ENCODE assay signal across 10 mouse cellular contexts in genomic region chr7:6344124-6344523, GRCm38 (mm10). TPM values are rescaled to one million over a fixed set of nuclear protein-coding genes. Genes with fewer than 3 reads are reported as not detected.
DNase-seq lines count a peak whose midpoint lies in the region; ATAC-seq and TF ChIP-seq lines count a peak whose summit lies in the region.
"Had no signal": no experiment of that assay in that cellular context is flagged by ENCODE, and none has a peak within 500 bp of the region (broad histone marks: within the 10 kb centered on the region; RNA-seq: fewer than 3 reads in every experiment).

No protein-coding gene starts in this region.

- H3K9ac ChIP-seq in heart, embryonic 11.5 days (ENCODE audit: low read depth, low read length) = no peak overlapping the region
- no peak overlapping the region for H3K9ac ChIP-seq in hindbrain, embryonic 11.5 days (ENCODE audit: low read depth, low read length)
- no peak overlapping the region; the same call in 1 of the 2 replicates for H3K9ac ChIP-seq in liver, postnatal 0 days (replicated peaks)

- H3K9me3 ChIP-seq in heart, embryonic 11.5 days (replicated peaks; ENCODE audit: control insufficient read depth, low read length) = no peaks in the 10 kb centered on the region
- H3K9me3 ChIP-seq in hindbrain, embryonic 11.5 days (ENCODE audit: control insufficient read depth, low read length) = no peaks in the 10 kb centered on the region
- no peaks in the 10 kb centered on the region for H3K9me3 ChIP-seq in liver, postnatal 0 days (ENCODE audit: low read length)
- H3K9me3 ChIP-seq: megakaryocyte, embryonic 14.5 days had no signal

- no peak for TF ChIP-seq CTCF in liver, postnatal 0 days (IDR thresholded peaks at IDR 0.05; ENCODE audit: low read depth)

- H3K36me3 ChIP-seq in heart, embryonic 11.5 days (ENCODE audit: control insufficient read depth, insufficient read depth, low read length) = no peaks in the 10 kb centered on the region
- no peaks in the 10 kb centered on the region for H3K36me3 ChIP-seq in hindbrain, embryonic 11.5 days (ENCODE audit: control insufficient read depth, insufficient read depth, low read length)
- H3K36me3 ChIP-seq in liver, postnatal 0 days (replicated peaks; ENCODE audit: insufficient read depth, low read length) = no peaks in the 10 kb centered on the region

- no peak overlapping the region for H3K27ac ChIP-seq in heart, embryonic 11.5 days (ENCODE audit: low read depth, low read length)
- H3K27ac ChIP-seq in hindbrain, embryonic 11.5 days (ENCODE audit: low read depth, low read length) = no peak overlapping the region
- H3K27ac ChIP-seq in liver, postnatal 0 days (ENCODE audit: low read depth) = no peak overlapping the region

- no peaks in the 10 kb centered on the region for H3K27me3 ChIP-seq in heart, embryonic 11.5 days (ENCODE audit: control insufficient read depth, insufficient read depth, low read length)
- no peaks in the 10 kb centered on the region for H3K27me3 ChIP-seq in hindbrain, embryonic 11.5 days (ENCODE audit: control insufficient read depth, insufficient read depth, low read length)
- H3K27me3 ChIP-seq in liver, postnatal 0 days (ENCODE audit: insufficient read depth, low read length) = no peaks in the 10 kb centered on the region

- DNase-seq in heart, adult 8-10 months (ENCODE audit: low spot score) = no peak
- peak; percentile 20 for DNase-seq in brain, adult 2 months (ENCODE audit: low read depth, low spot score)
- DNase-seq in hindbrain, embryonic 11.5 days (ENCODE audit: low spot score) = no peak
- no peak for DNase-seq in liver, postnatal 0 days
- DNase-seq in adrenal gland, postnatal 25 days = no peak
- no peak for DNase-seq in thymus, postnatal 4 days
- no peak for DNase-seq in left cerebral cortex, postnatal 25 days (ENCODE audit: low spot score in 2 of 2)

- no peak for TF ChIP-seq EP300 in liver, postnatal 0 days (IDR thresholded peaks at IDR 0.05; ENCODE audit: low read depth)

- no peaks in the 10 kb centered on the region for H3K4me1 ChIP-seq in heart, embryonic 11.5 days (ENCODE audit: control insufficient read depth, insufficient read depth, low read length)
- no peaks in the 10 kb centered on the region for H3K4me1 ChIP-seq in hindbrain, embryonic 11.5 days (replicated peaks; ENCODE audit: control insufficient read depth, insufficient read depth, low read length)
- 0 out of 2 replicates have a peak, but pooled peaks cover 7% of the 10 kb centered on the region for H3K4me1 ChIP-seq in liver, postnatal 0 days (ENCODE audit: insufficient read depth)

- peak overlapping the region; percentile 69 for H3K4me3 ChIP-seq in heart, embryonic 11.5 days (ENCODE audit: low read depth, low read length)
- H3K4me3 ChIP-seq in hindbrain, embryonic 11.5 days (ENCODE audit: low read depth, low read length) = peak overlapping the region; percentile 62
- H3K4me3 ChIP-seq in liver, postnatal 0 days (ENCODE audit: low read depth, low read length) = peak overlapping the region; percentile 59

- WGBS in heart, embryonic 11.5 days (ENCODE audit: insufficient replicate concordance) = 33% methylated on average over 10 of the region's 10 CpGs
- 34% methylated on average over 10 of the region's 10 CpGs for WGBS in hindbrain, embryonic 11.5 days
- WGBS in liver, postnatal 0 days (ENCODE audit: insufficient replicate concordance) = 35% methylated on average over 10 of the region's 10 CpGs

- no peak for ATAC-seq in heart, embryonic 11.5 days (replicated peaks; ENCODE audit: insufficient number of reproducible peaks, low FRiP score, low TSS enrichment)
- ATAC-seq in hindbrain, embryonic 11.5 days (ENCODE audit: low FRiP score) = peak; percentile 44
- ATAC-seq in liver, postnatal 0 days = no peak

- H3K4me2 ChIP-seq in heart, embryonic 11.5 days = peak overlapping the region; percentile 63
- peak overlapping the region; percentile 38 for H3K4me2 ChIP-seq in hindbrain, embryonic 11.5 days (replicated peaks; ENCODE audit: low read depth, low read length)
- peak overlapping the region; percentile 78 for H3K4me2 ChIP-seq in liver, postnatal 0 days (ENCODE audit: low read depth, low read length)

- intact Hi-C loops in left cerebral cortex, postnatal 25 days (cut with DNase I) = loop anchor here (2.0 kb wide), 1 partner anchor 13 kb away; the partner anchor contains the start of gene Zfp583

RNA-seq across cellular contexts. Expression of gene Gm3854, which starts 0.6 kb away (rescaled TPM):
- 1.1 and 2.4 TPM in 2 replicates for polyA plus RNA-seq in heart, embryonic 11.5 days (2014; fragmentation: Nextera tagmentation; extraction: Ambion mirVana)
- total RNA-seq in heart, adult 8-10 months (2022) = under 1 TPM; 0.17 to 0.44 (median 0.32) TPM
- polyA plus RNA-seq in hindbrain, embryonic 11.5 days (2014; fragmentation: Nextera tagmentation; extraction: Ambion mirVana) = 2.5 and 3.7 TPM in 2 replicates
- polyA plus RNA-seq in liver, postnatal 0 days (2015; fragmentation: Nextera tagmentation; extraction: Ambion mirVana) = 0.06 TPM in 1 of 2 replicates, not detected in the other
- 0.62 and 0.94 TPM in 2 replicates for total RNA-seq in adrenal gland, postnatal 25 days (2021)
- 1 to 10 TPM; 5.2 to 7.3 TPM for total RNA-seq in left cerebral cortex, postnatal 25 days (2021)

RNA-seq across cellular contexts. Expression of gene Zfp583, which starts 13.0 kb away (rescaled TPM):
- polyA plus RNA-seq in heart, embryonic 11.5 days (2014; fragmentation: Nextera tagmentation; extraction: Ambion mirVana) = 4.4 and 5.1 TPM in 2 replicates
- total RNA-seq in heart, adult 8-10 months (2022) = 1 to 10 TPM; 1.7 to 3.2 (median 1.9) TPM
- 8.5 and 10.3 TPM in 2 replicates for polyA plus RNA-seq in hindbrain, embryonic 11.5 days (2014; fragmentation: Nextera tagmentation; extraction: Ambion mirVana)
- polyA plus RNA-seq in liver, postnatal 0 days (2015; fragmentation: Nextera tagmentation; extraction: Ambion mirVana) = 0.36 and 0.41 TPM in 2 replicates
- 2.9 and 3.9 TPM in 2 replicates for total RNA-seq in adrenal gland, postnatal 25 days (2021)
- 10 to 100 TPM; 10.8 to 12.4 TPM for total RNA-seq in left cerebral cortex, postnatal 25 days (2021)

RNA-seq across cellular contexts. Expression of gene Zfp78, which starts 19.0 kb away (rescaled TPM):
- 1.5 and 2.0 TPM in 2 replicates for polyA plus RNA-seq in heart, embryonic 11.5 days (2014; fragmentation: Nextera tagmentation; extraction: Ambion mirVana)
- 1 to 10 TPM; 2.2 to 3.8 (median 2.9) TPM for total RNA-seq in heart, adult 8-10 months (2022)
- polyA plus RNA-seq in hindbrain, embryonic 11.5 days (2014; fragmentation: Nextera tagmentation; extraction: Ambion mirVana) = 3.4 and 3.5 TPM in 2 replicates
- polyA plus RNA-seq in liver, postnatal 0 days (2015; fragmentation: Nextera tagmentation; extraction: Ambion mirVana) = 0.25 and 0.46 TPM in 2 replicates
- 3.6 and 4.7 TPM in 2 replicates for total RNA-seq in adrenal gland, postnatal 25 days (2021)
- 1 to 10 TPM; 3.9 to 4.6 TPM for total RNA-seq in left cerebral cortex, postnatal 25 days (2021)

RNA-seq across cellular contexts. Expression of gene Zfp28, which starts 39.0 kb away (rescaled TPM):
- 8.0 and 8.5 TPM in 2 replicates for polyA plus RNA-seq in heart, embryonic 11.5 days (2014; fragmentation: Nextera tagmentation; extraction: Ambion mirVana)
- total RNA-seq in heart, adult 8-10 months (2022) = 1 to 10 TPM; 2.2 to 5.0 (median 3.2) TPM
- 14.2 and 15.3 TPM in 2 replicates for polyA plus RNA-seq in hindbrain, embryonic 11.5 days (2014; fragmentation: Nextera tagmentation; extraction: Ambion mirVana)
- polyA plus RNA-seq in liver, postnatal 0 days (2015; fragmentation: Nextera tagmentation; extraction: Ambion mirVana) = 0.75 and 0.86 TPM in 2 replicates
- total RNA-seq in adrenal gland, postnatal 25 days (2021) = 3.9 and 4.6 TPM in 2 replicates
- total RNA-seq in left cerebral cortex, postnatal 25 days (2021) = 1 to 10 TPM; 6.3 to 6.4 TPM

RNA-seq across cellular contexts. Expression of gene Smim17, which starts 54.4 kb away (rescaled TPM):
- not detected in 2 replicates for polyA plus RNA-seq in heart, embryonic 11.5 days (2014; fragmentation: Nextera tagmentation; extraction: Ambion mirVana)
- total RNA-seq in heart, adult 8-10 months (2022) = not detected
- 0.76 and 0.78 TPM in 2 replicates for polyA plus RNA-seq in hindbrain, embryonic 11.5 days (2014; fragmentation: Nextera tagmentation; extraction: Ambion mirVana)
- polyA plus RNA-seq in liver, postnatal 0 days (2015; fragmentation: Nextera tagmentation; extraction: Ambion mirVana) = not detected in 2 replicates
- total RNA-seq in adrenal gland, postnatal 25 days (2021) = not detected in 2 replicates
- total RNA-seq in left cerebral cortex, postnatal 25 days (2021) = 10 to 100 TPM; 15.8 to 17.0 TPM
- total RNA-seq: granulocyte monocyte progenitor cell, adult 5-6 weeks had no signal
